In the genomic region with DNA sequence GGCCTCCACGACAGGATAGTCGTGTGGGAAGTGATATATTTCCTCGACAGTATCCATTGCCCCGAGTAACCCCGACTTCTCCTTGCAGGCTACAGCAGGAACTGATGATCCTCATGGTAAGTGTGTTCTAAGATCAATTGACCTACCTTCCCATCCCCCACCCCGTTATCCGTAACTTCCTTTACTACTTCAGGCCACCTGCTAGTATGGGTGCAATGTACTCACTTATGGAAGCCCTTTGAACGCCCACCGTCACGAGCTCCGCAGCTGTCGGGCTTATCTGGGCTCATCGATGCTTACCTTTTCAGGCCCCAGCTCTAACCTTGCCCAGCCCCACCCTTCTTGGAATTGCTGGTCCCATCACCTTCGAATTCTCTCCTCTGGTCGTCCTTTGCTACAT, we compare ENCODE assay signal across 8 mouse cellular contexts. TPM values are rescaled to one million over a fixed set of nuclear protein-coding genes. Genes with fewer than 3 reads are reported as not detected.
DNase-seq lines count a peak whose midpoint lies in the region; ATAC-seq and TF ChIP-seq lines count a peak whose summit lies in the region.

No protein-coding gene starts in this region.

- H3K27ac ChIP-seq in intestine, embryonic 14.5 days (ENCODE audit: low read depth) = peak overlapping the region; percentile 51; the same call in 1 of the 2 replicates

- DNase-seq in kidney, adult 9 months = peak; percentile 13
- DNase-seq in kidney, postnatal 25 days = no peak
- peak; percentile 56 for DNase-seq in c-Kit-positive CD71-positive TER-119-positive erythroid progenitor cells, embryonic 14.5 days (ENCODE audit: low spot score)
- peak; percentile 60 for DNase-seq in intestine, embryonic 14.5 days (ENCODE audit: low spot score)
- no peak for DNase-seq in spleen, postnatal 10 days (ENCODE audit: low spot score in 2 of 2)
- no peak for DNase-seq in cerebellum, postnatal 36 days
- DNase-seq in embryo, embryonic 10 days (ENCODE audit: low spot score) = no peak

- H3ac ChIP-seq in myocyte (ENCODE audit: control insufficient read depth, insufficient read length) = peak overlapping the region; percentile 1

- TF ChIP-seq POLR2A in myocyte (IDR thresholded peaks at IDR 0.05; ENCODE audit: insufficient read length, low read depth) = no peak

- no peaks in the 10 kb centered on the region for H3K27me3 ChIP-seq in intestine, embryonic 14.5 days (replicated peaks; ENCODE audit: control insufficient read depth, insufficient read depth, low read length)
- H3K27me3 ChIP-seq in myocyte (ENCODE audit: control insufficient read depth, insufficient read depth, insufficient read length) = no peaks in the 10 kb centered on the region

- H3K9ac ChIP-seq in intestine, embryonic 14.5 days (ENCODE audit: low read length) = peak overlapping the region; percentile 88

- H3K9me3 ChIP-seq in intestine, embryonic 14.5 days (ENCODE audit: control insufficient read depth, low read length) = no peaks in the 10 kb centered on the region

- peaks cover 13% of the 10 kb centered on the region for H3K79me2 ChIP-seq in myocyte (ENCODE audit: control insufficient read depth, insufficient read depth)

- H3K4me2 ChIP-seq in intestine, embryonic 14.5 days (ENCODE audit: low read length) = peak overlapping the region; percentile 83
- H3K4me2 ChIP-seq in myocyte (ENCODE audit: low read depth) = peak overlapping the region; percentile 72

- H3K4me1 ChIP-seq in intestine, embryonic 14.5 days (replicated peaks; ENCODE audit: control insufficient read depth, insufficient read depth, low read length) = peaks cover 19% of the 10 kb centered on the region

- peak overlapping the region; percentile 98 for H3K4me3 ChIP-seq in intestine, embryonic 14.5 days (ENCODE audit: low read depth, low read length)
- peak overlapping the region; percentile 80 for H3K4me3 ChIP-seq in myocyte

- WGBS in intestine, embryonic 14.5 days = 3% methylated on average over 15 of the region's 15 CpGs

- peaks cover 54% of the 10 kb centered on the region for H3K36me3 ChIP-seq in intestine, embryonic 14.5 days (ENCODE audit: control insufficient read depth, insufficient read depth, low read length)
- H3K36me3 ChIP-seq in myocyte (ENCODE audit: control insufficient read depth, insufficient read depth) = peaks cover 14% of the 10 kb centered on the region

- ATAC-seq in intestine, embryonic 14.5 days (replicated peaks; ENCODE audit: low FRiP score, low TSS enrichment, low read depth) = no peak

TF ChIP-seq in myocyte, 11 proteins besides CTCF, POLR2A, EP300 and RAD21:
- TF ChIP-seq MAX (IDR thresholded peaks at IDR 0.05; ENCODE audit: low read depth) (no peak), MYOG (IDR thresholded peaks at IDR 0.05; ENCODE audit: control insufficient read depth in 1 of 3, insufficient read depth in 1 of 3, insufficient read length in 2 of 3, low read depth in 2 of 3) (no peak), SRF (IDR thresholded peaks at IDR 0.05; ENCODE audit: control insufficient read depth, insufficient read length, low read depth) (no peak), CEBPB (IDR thresholded peaks at IDR 0.05; ENCODE audit: insufficient read depth, poor library complexity, severe bottlenecking) (no peak), TCF12 (IDR thresholded peaks at IDR 0.05; ENCODE audit: insufficient read depth, poor library complexity, severe bottlenecking) (no peak), REST (IDR thresholded peaks at IDR 0.05; ENCODE audit: insufficient read depth, insufficient read length) (no peak), USF1 (IDR thresholded peaks at IDR 0.05; ENCODE audit: low read depth) (no peak), MYOD1 (IDR thresholded peaks at IDR 0.05; ENCODE audit: control insufficient read depth in 1 of 3, insufficient read length in 2 of 3, low read depth in 2 of 3) (no peak), E2F4 (IDR thresholded peaks at IDR 0.05; ENCODE audit: insufficient read depth) (no peak), POLR2AphosphoS2 (IDR thresholded peaks at IDR 0.05; ENCODE audit: insufficient read length, low read depth) (no peak), TCF3 (IDR thresholded peaks at IDR 0.05; ENCODE audit: insufficient read length, low read depth) (no peak)

RNA-seq across cellular contexts. Expression of a gene that starts 0.6 kb away (rescaled TPM):
- polyA plus RNA-seq in intestine, embryonic 14.5 days (2014; fragmentation: Nextera tagmentation; extraction: Ambion mirVana) = 462 and 476 TPM in 2 replicates
- polyA plus RNA-seq in myocyte (2012; fragmentation: generic; extraction: Trizol) = 103 TPM

RNA-seq across cellular contexts. Expression of a gene that starts 9.5 kb away (rescaled TPM):
- 0.69 and 1.3 TPM in 2 replicates for polyA plus RNA-seq in intestine, embryonic 14.5 days (2014; fragmentation: Nextera tagmentation; extraction: Ambion mirVana)
- 3,985 TPM for polyA plus RNA-seq in myocyte (2012; fragmentation: generic; extraction: Trizol)

RNA-seq across cellular contexts. Expression of a gene that starts 15.3 kb away (rescaled TPM):
- polyA plus RNA-seq in intestine, embryonic 14.5 days (2014; fragmentation: Nextera tagmentation; extraction: Ambion mirVana) = 20.5 and 21.3 TPM in 2 replicates
- 29.5 TPM for polyA plus RNA-seq in myocyte (2012; fragmentation: generic; extraction: Trizol)

RNA-seq across cellular contexts. Expression of a gene that starts 24.5 kb away (rescaled TPM):
- 66.4 and 67.0 TPM in 2 replicates for polyA plus RNA-seq in intestine, embryonic 14.5 days (2014; fragmentation: Nextera tagmentation; extraction: Ambion mirVana)
- 63.0 TPM for polyA plus RNA-seq in myocyte (2012; fragmentation: generic; extraction: Trizol)

RNA-seq across cellular contexts. Expression of a gene that starts 24.5 kb away (rescaled TPM):
- 2.0 and 2.6 TPM in 2 replicates for polyA plus RNA-seq in intestine, embryonic 14.5 days (2014; fragmentation: Nextera tagmentation; extraction: Ambion mirVana)
- polyA plus RNA-seq in myocyte (2012; fragmentation: generic; extraction: Trizol) = 0.41 TPM

Comparison
In these comparisons a context has a peak if more than half of its experiments do, and no peak if none do; other contexts are left out.
1. DNase-seq: peak in kidney, adult 9 months (single experiment), c-Kit-positive CD71-positive TER-119-positive erythroid progenitor cells, embryonic 14.5 days (single experiment) and intestine, embryonic 14.5 days (single experiment); none in kidney, postnatal 25 days (0 of 2), spleen, postnatal 10 days (0 of 2), cerebellum, postnatal 36 days (0 of 2) and embryo, embryonic 10 days (single experiment).
2. RNA of a gene that starts 9.5 kb away (polyA plus RNA-seq): 3,985 TPM in myocyte (single experiment); 0.69 to 1.3 TPM in intestine, embryonic 14.5 days; every median in the first group is over 1,000 times any median in the second.